Mouse (Mus musculus) splenic B cell, adult 2 months (primary cell): ENCODE results near the gene Zfyve21.

ENCODE experiments used
- DNase-seq: peaks from one replicate; pipeline ENCODE4 v3.0.0-alpha.2; 2011; ENCODE audit warnings: low read depth, low spot score
- H3K27me3 ChIP-seq: 2 replicates; pipeline ENCODE4 v1.6.1; 2012; ENCODE audit warnings: mild to moderate bottlenecking, low read length, moderate library complexity, mixed read lengths; ENCODE audit not compliant: control insufficient read depth, poor library complexity, insufficient read depth, severe bottlenecking
- H3K36me3 ChIP-seq: 2 replicates; pipeline ENCODE4 v1.6.1; 2012; ENCODE audit warnings: mild to moderate bottlenecking, low read length, moderate library complexity, mixed read lengths; ENCODE audit not compliant: control insufficient read depth, poor library complexity, insufficient read depth, severe bottlenecking

Gene Zfyve21

DNA sequence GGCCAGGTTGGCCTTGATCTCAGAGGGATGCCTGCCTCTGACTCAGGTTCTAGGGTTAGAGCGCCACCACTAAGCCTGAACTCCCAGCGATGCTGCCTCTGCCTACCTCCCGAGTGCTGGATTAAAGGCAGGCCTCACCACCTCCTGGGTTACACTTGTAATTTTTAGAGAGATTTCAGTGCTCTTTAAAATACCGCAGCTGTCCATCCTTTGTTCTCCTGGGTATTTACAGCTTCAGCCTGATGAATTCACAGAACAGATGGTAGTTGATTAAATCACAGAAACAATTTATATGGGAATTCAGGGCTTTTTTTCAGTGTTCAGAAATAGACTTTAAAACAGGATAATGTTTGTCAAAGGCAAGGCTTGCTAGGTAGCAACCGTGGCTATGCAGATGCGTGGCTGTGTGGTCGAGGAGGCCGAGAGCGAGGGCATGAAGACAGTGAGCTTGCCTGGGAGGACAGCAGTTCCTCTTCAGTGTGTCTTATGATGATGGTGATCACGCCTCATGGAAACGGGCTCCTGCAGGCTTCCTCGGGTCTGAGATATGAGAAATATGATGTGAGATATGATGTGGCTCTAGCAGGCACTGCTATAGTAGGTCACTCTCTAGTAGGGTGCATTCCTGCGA is 22.4 kb upstream of the Zfyve21 start:
- peaks cover 5% of the 10 kb centered on the region for H3K36me3 ChIP-seq
- H3K27me3 ChIP-seq, result no peaks in the 10 kb centered on the region
- DNase-seq, result no peak

DNA sequence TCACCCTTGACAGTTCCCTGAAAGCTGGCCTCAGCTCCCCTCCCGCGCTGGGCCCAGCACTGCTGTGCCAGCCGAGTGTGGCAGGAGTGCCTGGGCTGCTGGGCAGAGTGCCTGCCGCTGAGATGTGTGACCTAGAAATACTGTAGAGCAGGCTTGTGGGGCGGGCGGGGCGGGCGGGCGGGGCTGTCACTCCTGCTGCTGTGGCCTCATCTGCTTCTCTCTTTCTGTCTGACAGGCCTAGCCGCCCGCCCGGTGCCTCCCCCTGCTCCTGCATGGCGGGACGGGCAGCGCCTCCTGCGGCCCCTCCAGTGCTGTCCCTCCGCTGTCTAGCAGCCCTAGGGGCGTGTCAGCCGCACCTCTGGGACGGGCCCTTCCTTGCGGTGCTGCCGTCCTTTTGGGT is 19.9 kb upstream of the Zfyve21 start:
- peaks cover 5% of the 10 kb centered on the region for H3K36me3 ChIP-seq
- no peaks in the 10 kb centered on the region for H3K27me3 ChIP-seq
- DNase-seq, result no peak

DNA sequence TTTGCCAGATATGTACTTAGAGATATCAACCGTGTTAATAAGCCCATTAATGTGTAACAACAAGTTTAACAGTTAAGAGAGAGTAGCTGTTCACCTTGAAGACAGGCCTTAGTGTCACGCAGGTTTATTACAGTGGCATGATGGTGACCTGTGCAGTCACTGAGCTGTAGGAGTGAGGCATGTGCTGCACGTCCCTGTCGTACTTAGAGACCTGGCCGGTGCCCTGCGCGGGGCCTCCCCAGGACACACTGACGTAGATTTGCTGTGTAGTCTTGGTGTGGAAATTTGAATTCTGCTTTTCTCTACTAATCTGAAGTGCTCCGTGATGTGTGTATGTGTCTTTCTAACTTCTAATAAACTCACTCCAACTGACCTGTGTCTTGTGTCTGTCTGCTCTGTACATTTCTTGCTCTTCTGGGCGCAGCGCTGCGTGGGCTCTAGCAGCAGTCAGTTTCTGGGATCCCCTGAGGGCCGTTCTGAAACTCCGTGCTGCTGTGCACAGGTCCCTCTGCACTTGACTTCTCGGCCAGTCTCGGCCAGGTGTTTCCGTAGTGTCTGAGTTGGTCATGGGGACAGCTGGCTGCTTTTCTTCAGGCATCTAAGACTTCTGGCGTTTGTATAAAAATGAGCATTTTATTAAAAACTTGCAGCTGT is 19.3 kb upstream of the Zfyve21 start:
- H3K36me3 ChIP-seq, result peaks cover 5% of the 10 kb centered on the region
- no peak for DNase-seq
- H3K27me3 ChIP-seq, result no peaks in the 10 kb centered on the region

DNA sequence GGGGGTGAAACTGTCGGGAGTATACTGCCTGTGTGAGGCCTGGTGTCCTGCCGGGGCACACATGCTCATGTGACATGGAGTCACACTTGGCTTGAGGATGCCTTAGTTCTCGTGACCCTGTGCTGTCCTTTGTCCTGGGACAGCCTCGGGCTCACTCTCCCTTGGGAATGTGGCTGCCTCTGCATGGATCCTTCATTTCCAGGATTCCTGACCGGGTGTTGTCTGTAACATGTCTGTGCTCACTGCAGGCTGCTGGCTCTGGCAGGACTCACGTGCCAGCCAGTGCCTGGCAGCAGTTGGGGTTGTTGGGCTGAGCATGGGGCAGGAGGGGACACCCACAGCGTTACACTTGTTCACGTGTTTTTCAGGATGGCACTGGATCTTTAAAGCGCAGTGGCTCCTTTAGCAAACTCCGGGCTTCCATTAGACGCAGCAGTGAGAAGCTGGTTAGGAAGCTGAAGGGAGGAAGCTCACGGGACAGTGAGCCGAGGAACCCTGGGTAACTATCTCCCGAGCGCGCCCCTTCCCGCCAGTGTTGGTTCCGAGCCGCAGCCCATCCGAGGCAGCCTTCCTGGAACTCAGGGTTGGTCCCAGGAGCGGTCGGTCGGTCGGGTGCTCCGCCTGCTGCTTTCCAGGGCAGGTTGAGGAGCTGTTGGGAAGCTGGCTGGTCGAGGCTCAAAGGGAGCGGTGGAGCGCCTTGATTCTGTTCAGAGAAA is 18.6 kb upstream of the Zfyve21 start:
- DNase-seq, result no peak
- no peaks in the 10 kb centered on the region for H3K27me3 ChIP-seq
- H3K36me3 ChIP-seq, result peaks cover 5% of the 10 kb centered on the region

DNA sequence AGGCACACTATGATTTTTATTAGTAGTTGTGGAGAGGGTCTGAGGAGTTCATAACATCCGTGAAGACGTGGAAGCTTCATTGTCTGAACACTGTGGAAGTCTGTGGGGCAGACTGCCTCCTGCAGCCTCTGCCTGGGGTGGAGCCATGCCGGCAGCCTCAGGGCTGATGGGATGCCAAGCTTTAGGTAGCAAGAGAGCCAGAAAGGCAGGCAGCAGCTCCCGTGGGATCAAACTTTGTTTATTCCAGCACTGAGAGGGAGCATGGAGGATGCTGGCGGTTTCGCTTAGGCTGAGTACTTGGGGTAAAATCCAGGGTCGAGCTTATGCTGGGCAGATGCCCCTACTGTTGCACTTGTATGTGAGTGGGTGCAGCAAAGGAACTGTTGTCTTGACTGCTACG is 16.7 kb upstream of the Zfyve21 start:
- Histone ChIP-seq H3K36me3 (peaks cover 5% of the 10 kb centered on the region), H3K27me3 (no peaks in the 10 kb centered on the region)
- no peak for DNase-seq

GRCm38 (mm10) chr12:111798493-111798892 is 15.5 kb upstream of the Zfyve21 start:
- no peak for DNase-seq
- H3K36me3 ChIP-seq, result peaks cover 4% of the 10 kb centered on the region
- H3K27me3 ChIP-seq, result no peaks in the 10 kb centered on the region

GRCm38 (mm10) chr12:111800459-111801183 is 13.3 kb upstream of the Zfyve21 start:
- peaks cover 3% of the 10 kb centered on the region for H3K36me3 ChIP-seq

GRCm38 (mm10) chr12:111803538-111803937 is 10.4 kb upstream of the Zfyve21 start:
- no peak for DNase-seq
- Histone ChIP-seq H3K27me3 (no peaks in the 10 kb centered on the region), H3K36me3 (peaks cover 3% of the 10 kb centered on the region)

More at GRCm38 (mm10) chr12:111800459-111801183, 13.3 kb upstream of the Zfyve21 start:
- no peak for DNase-seq
- H3K27me3 ChIP-seq, result no peaks in the 10 kb centered on the region

DNA sequence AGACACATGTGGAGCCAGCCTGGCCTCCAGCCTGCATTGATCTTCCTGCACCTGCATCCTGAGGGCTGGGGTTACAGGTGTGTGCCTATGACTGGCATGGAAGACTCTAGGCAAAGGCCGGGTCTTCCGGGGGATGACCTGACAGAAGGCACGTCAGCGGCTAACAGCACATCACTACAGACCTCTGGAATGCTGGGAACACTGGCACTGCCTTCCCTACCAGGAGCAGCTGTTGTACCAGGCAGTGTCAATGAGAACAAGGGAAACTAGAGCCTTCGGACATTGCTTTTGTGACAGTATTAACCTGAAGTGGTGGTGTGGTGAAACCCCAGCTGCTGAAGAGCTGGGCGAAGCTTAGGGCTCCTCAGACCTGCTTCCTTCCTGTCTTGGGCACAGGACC is 5.2 kb upstream of the Zfyve21 start:
- Histone ChIP-seq H3K27me3 (no peaks in the 10 kb centered on the region), H3K36me3 (no peaks in the 10 kb centered on the region; the same call in 1 of the 2 replicates)
- no peak for DNase-seq

DNA sequence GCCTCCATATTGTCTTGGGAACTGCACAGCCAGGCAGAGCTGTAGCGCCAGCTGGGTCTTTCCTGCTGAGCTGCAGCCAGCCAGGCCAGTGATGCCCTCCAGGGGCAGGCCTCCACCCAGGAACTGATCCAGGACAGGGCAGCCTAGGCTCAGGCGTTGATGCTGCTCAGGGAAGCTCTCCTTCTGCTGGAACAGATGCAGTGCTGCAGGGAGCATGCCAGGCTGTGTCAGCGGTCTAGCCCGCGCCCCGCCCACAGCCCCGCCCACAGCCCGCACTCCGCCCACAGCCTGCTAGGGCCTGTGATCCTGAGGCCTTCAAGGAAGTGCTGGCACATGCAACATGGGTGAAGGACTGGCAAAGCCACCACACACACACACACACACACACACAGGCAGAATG is 4.2 kb upstream of the Zfyve21 start:
- Histone ChIP-seq H3K27me3 (no peaks in the 10 kb centered on the region), H3K36me3 (no peaks in the 10 kb centered on the region; the same call in 1 of the 2 replicates)
- DNase-seq, result peak; percentile 63

- DNase-seq, result no peak
- Histone ChIP-seq H3K36me3 (no peaks in the 10 kb centered on the region), H3K27me3 (no peaks in the 10 kb centered on the region)
Observed at GRCm38 (mm10) chr12:111812075-111812474, 1.9 kb upstream of the Zfyve21 start.

GRCm38 (mm10) chr12:111812611-111813010 is 1.4 kb upstream of the Zfyve21 start:
- Histone ChIP-seq H3K36me3 (no peaks in the 10 kb centered on the region), H3K27me3 (no peaks in the 10 kb centered on the region)
- DNase-seq, result no peak

GRCm38 (mm10) chr12:111813111-111813765 is 732 bp upstream of the Zfyve21 start:
- no peak for DNase-seq
- H3K27me3 ChIP-seq, result no peaks in the 10 kb centered on the region
- no peaks in the 10 kb centered on the region for H3K36me3 ChIP-seq
